Mouse (Mus musculus) embryonic facial prominence, embryonic 14.5 days (tissue): ENCODE results near the gene Trpm7. TPM values are rescaled to one million over a fixed set of nuclear protein-coding genes. Genes with fewer than 3 reads are reported as not detected.

Experiments
- ATAC-seq: fragments of 200-750 bp; cut with Nextera tagmentation; 2 replicates; pipeline ENCODE4 v1.8.0; 2017; ENCODE audit warnings: low read depth, moderate number of reproducible peaks, moderate TSS enrichment
- DNase-seq: peaks from one replicate; pipeline ENCODE4 v3.0.0-alpha.2; 2015; ENCODE audit warnings: low spot score
- H3K27ac ChIP-seq: fragments of 300-500 bp; sonication (generic); replicated peaks from 2 replicates; pipeline ENCODE4 v1.5.1; 2014; ENCODE audit warnings: low read depth, mild to moderate bottlenecking, low read length, moderate library complexity
- H3K27me3 ChIP-seq: fragments of 300-500 bp; sonication (generic); replicated peaks from 2 replicates; pipeline ENCODE4 v1.6.1; 2014; ENCODE audit warnings: low read length; ENCODE audit not compliant: control insufficient read depth, insufficient read depth
- H3K36me3 ChIP-seq: fragments of 300-500 bp; sonication (generic); 2 replicates; pipeline ENCODE4 v1.6.1; 2014; ENCODE audit warnings: low read length, mixed read lengths; ENCODE audit not compliant: control insufficient read depth, insufficient read depth
- H3K4me1 ChIP-seq: fragments of 300-500 bp; sonication (generic); 2 replicates; pipeline ENCODE4 v1.6.1; 2014; ENCODE audit warnings: antibody characterized with exemption, low read length; ENCODE audit not compliant: control insufficient read depth, insufficient read depth
- H3K4me2 ChIP-seq: fragments of 300-500 bp; sonication (generic); 2 replicates; pipeline ENCODE4 v1.6.1; 2014; ENCODE audit warnings: low read depth, mild to moderate bottlenecking, low read length, moderate library complexity, mixed read lengths
- H3K4me3 ChIP-seq: fragments of 300-500 bp; sonication (generic); 2 replicates; pipeline ENCODE4 v1.5.1; 2014; ENCODE audit warnings: low read depth, mild to moderate bottlenecking, low read length
- H3K9ac ChIP-seq: fragments of 300-500 bp; sonication (generic); 2 replicates; pipeline ENCODE4 v1.6.1; 2014; ENCODE audit warnings: low read depth, mild to moderate bottlenecking, low read length, moderate library complexity, mixed read lengths
- H3K9me3 ChIP-seq: fragments of 300-500 bp; sonication (generic); 2 replicates; pipeline ENCODE4 v1.6.1; 2016; ENCODE audit warnings: low read length; ENCODE audit not compliant: control insufficient read depth
- WGBS: fragments of 180-500 bp; shearing (Covaris S2); extraction: QIAGEN DNeasy Blood & Tissue Kit; methylation state at CpG from one replicate; pipeline ENCODE4 v1.1.7; 2014; 5-methylcytosine and 5-hydroxymethylcytosine counted together
- microRNA-seq: library from miRNA; unstranded; fragments of <30 nt; microRNA quantifications from one replicate; pipeline ENCODE4, GENCODE M21; 2016; ENCODE audit warnings: borderline number of aligned reads
- polyA plus RNA-seq: library from polyadenylated mRNA; unstranded; fragments of >200 nt; fragmentation: Nextera tagmentation; extraction: Ambion mirVana; gene quantifications from 2 replicates; pipeline ENCODE4 v1.2.1, GENCODE M21; 2014

Trpm7 gene
- polyA plus RNA-seq, 1 experiment from 2014 or later, result 38.2 TPM

GRCm38 (mm10) chr2:126743389-126743788 lies 132.6 kb downstream of the Trpm7 start:
- Histone ChIP-seq H3K9ac (no peak overlapping the region), H3K27me3 (no peaks in the 10 kb centered on the region), H3K36me3 (peaks cover 75% of the 10 kb centered on the region), H3K4me3 (no peak overlapping the region), H3K4me1 (no peaks in the 10 kb centered on the region), H3K27ac (no peak overlapping the region), H3K9me3 (no peaks in the 10 kb centered on the region), H3K4me2 (no peak overlapping the region)
- DNase-seq (no peak), ATAC-seq (no peak)
- 76% methylated on average over 5 of the region's 5 CpGs for WGBS

Small RNA genes within 50 kb of the gene (microRNA-seq; reads per million reads assigned to microRNA genes)
- gene Mir3473g, result 0.50 reads per million

Other genes with a start within 250 kb of the Trpm7 start
- 43.1 and 47.9 TPM in 2 replicates for gene Gabpb1, start 199.9 kb downstream of the Trpm7 start, polyA plus RNA-seq
- 42.9 and 45.8 TPM in 2 replicates for gene Usp8, start 168.9 kb downstream of the Trpm7 start, polyA plus RNA-seq
- 1.7 and 2.6 TPM in 2 replicates for gene Usp50, start 92.8 kb downstream of the Trpm7 start, polyA plus RNA-seq
- 64.5 and 71.9 TPM in 2 replicates for gene Sppl2a, start 57.0 kb upstream of the Trpm7 start, polyA plus RNA-seq
- 9.6 TPM in 2 replicates for gene Ap4e1, start 132.5 kb upstream of the Trpm7 start, polyA plus RNA-seq
- 46.0 and 50.0 TPM in 2 replicates for gene Blvra, start 194.4 kb upstream of the Trpm7 start, polyA plus RNA-seq